Comparison of ENCODE assay signal across 11 mouse cellular contexts in the genomic region with DNA sequence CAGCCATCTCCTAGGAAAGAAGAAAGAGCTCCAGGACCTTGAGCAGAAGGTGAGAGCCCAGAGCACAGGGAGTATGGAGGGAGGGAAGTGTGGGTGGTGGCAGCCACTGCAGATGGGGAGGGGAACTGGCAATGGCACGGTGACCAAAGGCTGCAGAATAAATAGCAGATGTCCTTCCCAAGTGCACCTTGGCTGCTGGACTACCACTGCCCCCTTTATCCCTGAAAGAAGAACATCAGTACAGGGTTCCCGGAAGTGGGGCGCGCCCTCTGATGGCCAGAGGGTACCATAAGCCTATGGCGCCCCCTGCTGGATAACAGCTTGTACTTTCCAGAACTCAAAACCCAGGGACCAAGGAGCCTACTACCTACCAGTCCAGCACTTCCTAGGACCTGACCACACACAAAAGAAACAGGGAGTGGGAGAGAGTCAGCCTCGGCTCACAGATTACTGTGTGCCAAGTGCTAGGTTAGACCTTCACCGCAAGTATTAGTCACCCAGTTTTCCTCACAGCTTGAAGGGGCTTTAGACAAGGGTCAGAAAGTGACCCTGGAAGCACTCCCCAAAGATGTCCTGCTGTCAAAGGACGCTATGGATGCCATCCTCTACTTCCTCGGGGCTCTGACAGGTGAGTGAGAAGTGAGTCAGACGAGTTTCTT. TPM values are rescaled to one million over a fixed set of nuclear protein-coding genes. Genes with fewer than 3 reads are reported as not detected.
DNase-seq lines count a peak whose midpoint lies in the region; ATAC-seq and TF ChIP-seq lines count a peak whose summit lies in the region.
"Not testable (repeated sequence)": the region's sequence is repeated elsewhere in the genome, so short reads cannot be mapped to it uniquely, and the experiment has no call there.
"Had no signal": no experiment of that assay in that cellular context is flagged by ENCODE, and none has a peak within 500 bp of the region (broad histone marks: within the 10 kb centered on the region; RNA-seq: fewer than 3 reads in every experiment).

No protein-coding gene starts in this region.

- H3K9ac ChIP-seq in hindbrain, embryonic 11.5 days (ENCODE audit: low read depth, low read length) = not testable (repeated sequence)

- 44% methylated on average over 9 of the region's 10 CpGs for WGBS in hindbrain, embryonic 11.5 days
- 24% methylated on average over 10 of the region's 10 CpGs for WGBS in small intestine, adult 2 months

- intact Hi-C loops in left cerebral cortex, postnatal 4 days (cut with DNase I) = not testable (repeated sequence)

- H3K4me3 ChIP-seq in hindbrain, embryonic 11.5 days (ENCODE audit: low read depth, low read length); small intestine, adult 2 months (ENCODE audit: low read depth, low read length): not testable (repeated sequence)

- not testable (repeated sequence) for ATAC-seq in hindbrain, embryonic 11.5 days (ENCODE audit: low FRiP score)
- peak; percentile 98 for ATAC-seq in megakaryocyte progenitor cell, adult 5-6 weeks (replicated peaks; ENCODE audit: poor library complexity)

- not testable (repeated sequence) for TF ChIP-seq POLR2A in small intestine, adult 2 months (IDR thresholded peaks at IDR 0.05; ENCODE audit: low read depth, low read length)

- not testable (repeated sequence) for H3K9me3 ChIP-seq in hindbrain, embryonic 11.5 days (ENCODE audit: control insufficient read depth, low read length)

- H3K27ac ChIP-seq in hindbrain, embryonic 11.5 days (ENCODE audit: low read depth, low read length); small intestine, adult 2 months (ENCODE audit: insufficient read depth, low read depth, low read length): not testable (repeated sequence)

- peak; percentile 41; the same call in 1 of the 2 replicates for TF ChIP-seq CTCF in small intestine, adult 2 months (IDR thresholded peaks at IDR 0.05; ENCODE audit: extremely low read depth, insufficient read length, insufficient replicate concordance, low read depth, low read length)

- not testable (repeated sequence) for H3K36me3 ChIP-seq in hindbrain, embryonic 11.5 days (ENCODE audit: control insufficient read depth, insufficient read depth, low read length); small intestine, adult 2 months (ENCODE audit: control insufficient read depth, insufficient read depth, low read length)

- peak; percentile 25 to 37 for DNase-seq in CD8-positive naive resting alpha-beta T cell, adult 2 months (ENCODE audit: low read depth in 2 of 2, low spot score in 2 of 2)
- peak; percentile 46 for DNase-seq in adrenal gland, postnatal 10 days
- peak; percentile 10 for DNase-seq in embryo, embryonic 9.5 days (ENCODE audit: extremely low spot score)
- peak; percentile 24 for DNase-seq in hindbrain, embryonic 11.5 days (ENCODE audit: low spot score)
- peak; percentile 24 for DNase-seq in left cerebral cortex, postnatal 4 days
- DNase-seq in thymus, postnatal 4 days = peak; percentile 76

- not testable (repeated sequence) for H3K4me2 ChIP-seq in hindbrain, embryonic 11.5 days (replicated peaks; ENCODE audit: low read depth, low read length)

- H3K27me3 ChIP-seq in hindbrain, embryonic 11.5 days (ENCODE audit: control insufficient read depth, insufficient read depth, low read length); small intestine, adult 2 months (ENCODE audit: control insufficient read depth, insufficient read depth, low read length): not testable (repeated sequence)

- not testable (repeated sequence) for H3K4me1 ChIP-seq in hindbrain, embryonic 11.5 days (replicated peaks; ENCODE audit: control insufficient read depth, insufficient read depth, low read length); small intestine, adult 2 months (ENCODE audit: control insufficient read depth, insufficient read depth, insufficient read length, low read length)

RNA-seq across cellular contexts. Expression of gene Gsdma3, which starts 9.3 kb away (rescaled TPM):
- 10 to 100 TPM; 12.7 to 15.4 TPM for total RNA-seq in adrenal gland, postnatal 10 days (2021)
- polyA plus RNA-seq in hindbrain, embryonic 11.5 days (2014; fragmentation: Nextera tagmentation; extraction: Ambion mirVana) = not detected in 2 replicates
- total RNA-seq in left cerebral cortex, postnatal 4 days (2021) = not detected
- not detected in 2 replicates for total RNA-seq in megakaryocyte progenitor cell, adult 5-6 weeks (2015)
- total RNA-seq in megakaryocyte progenitor cell, adult 5-6 weeks (2017) = not detected in 2 replicates
- not detected in 2 replicates for polyA plus RNA-seq in small intestine, adult 2 months (2012; rRNA removed)
- polyA plus RNA-seq: heart, embryonic 15.5 days; kidney, embryonic 16.5 days; limb, embryonic 12.5 days had no signal

RNA-seq across cellular contexts. Expression of gene Gm12355, which starts 10.0 kb away (rescaled TPM):
- 10 to 100 TPM; 15.7 to 19.1 TPM for total RNA-seq in adrenal gland, postnatal 10 days (2021)
- polyA plus RNA-seq in hindbrain, embryonic 11.5 days (2014; fragmentation: Nextera tagmentation; extraction: Ambion mirVana) = 0.85 and 1.8 TPM in 2 replicates
- total RNA-seq in left cerebral cortex, postnatal 4 days (2021) = 10 to 100 TPM; 24.2 to 26.4 TPM
- 9.7 and 12.5 TPM in 2 replicates for total RNA-seq in megakaryocyte progenitor cell, adult 5-6 weeks (2015)
- total RNA-seq in megakaryocyte progenitor cell, adult 5-6 weeks (2017) = 3.2 and 5.2 TPM in 2 replicates
- polyA plus RNA-seq in small intestine, adult 2 months (2012; rRNA removed) = not detected in 2 replicates

RNA-seq across cellular contexts. Expression of gene Gsdma2, which starts 11.1 kb away (rescaled TPM):
- total RNA-seq in adrenal gland, postnatal 10 days (2021) = under 1 TPM; 0.36 to 0.51 TPM
- polyA plus RNA-seq in hindbrain, embryonic 11.5 days (2014; fragmentation: Nextera tagmentation; extraction: Ambion mirVana) = not detected in 2 replicates
- not detected for total RNA-seq in left cerebral cortex, postnatal 4 days (2021)
- total RNA-seq in megakaryocyte progenitor cell, adult 5-6 weeks (2015) = not detected in 2 replicates
- total RNA-seq in megakaryocyte progenitor cell, adult 5-6 weeks (2017) = not detected in 2 replicates
- polyA plus RNA-seq in small intestine, adult 2 months (2012; rRNA removed) = 0.49 and 75.8 TPM in 2 replicates
- polyA plus RNA-seq: heart, embryonic 15.5 days; kidney, embryonic 16.5 days; limb, embryonic 12.5 days had no signal

RNA-seq across cellular contexts. Expression of gene Gsdma, which starts 28.7 kb away (rescaled TPM):
- total RNA-seq in adrenal gland, postnatal 10 days (2021) = not detected
- not detected in 2 replicates for polyA plus RNA-seq in hindbrain, embryonic 11.5 days (2014; fragmentation: Nextera tagmentation; extraction: Ambion mirVana)
- total RNA-seq in left cerebral cortex, postnatal 4 days (2021) = not detected
- total RNA-seq in megakaryocyte progenitor cell, adult 5-6 weeks (2015) = not detected in 2 replicates
- not detected in 2 replicates for total RNA-seq in megakaryocyte progenitor cell, adult 5-6 weeks (2017)
- 0.25 and 0.41 TPM in 2 replicates for polyA plus RNA-seq in small intestine, adult 2 months (2012; rRNA removed)
- polyA plus RNA-seq: heart, embryonic 15.5 days; kidney, embryonic 16.5 days; limb, embryonic 12.5 days had no signal

RNA-seq across cellular contexts. Expression of gene Lrrc3c, which starts 37.4 kb away (rescaled TPM):
- not detected for total RNA-seq in adrenal gland, postnatal 10 days (2021)
- not detected in 2 replicates for polyA plus RNA-seq in hindbrain, embryonic 11.5 days (2014; fragmentation: Nextera tagmentation; extraction: Ambion mirVana)
- not detected for total RNA-seq in left cerebral cortex, postnatal 4 days (2021)
- not detected in 2 replicates for total RNA-seq in megakaryocyte progenitor cell, adult 5-6 weeks (2015)
- not detected in 2 replicates for total RNA-seq in megakaryocyte progenitor cell, adult 5-6 weeks (2017)
- not detected in 2 replicates for polyA plus RNA-seq in small intestine, adult 2 months (2012; rRNA removed)
- polyA plus RNA-seq: heart, embryonic 15.5 days; kidney, embryonic 16.5 days; limb, embryonic 12.5 days had no signal

Comparison
In these comparisons a context has a peak if more than half of its experiments do, and no peak if none do; other contexts are left out.
1. DNase-seq: peak in every context shown above with its lines; median percentile 76 in thymus, postnatal 4 days; 46 in adrenal gland, postnatal 10 days; 31 in CD8-positive naive resting alpha-beta T cell, adult 2 months; 24 in hindbrain, embryonic 11.5 days; 24 in left cerebral cortex, postnatal 4 days; 10 in embryo, embryonic 9.5 days.
2. RNA of gene Gsdma3, which starts 9.3 kb away (total RNA-seq): 12.7 to 15.4 TPM in adrenal gland, postnatal 10 days; not detected in left cerebral cortex, postnatal 4 days and not detected in megakaryocyte progenitor cell, adult 5-6 weeks; every median in the first group is over 10 times any median in the second.